Mouse (Mus musculus) stomach, postnatal 0 days (tissue): Measurements from ENCODE around the gene Elp5. TPM values are rescaled to one million over a fixed set of nuclear protein-coding genes. Genes with fewer than 3 reads are reported as not detected.
A peak's percentile ranks its signal among the peaks of the same experiment; 100 is the strongest.

Experiments used
- ATAC-seq: fragments of 200-750 bp; cut with Nextera tagmentation; 2 replicates; pipeline ENCODE4 v1.8.0; 2017; ENCODE audit not compliant: low FRiP score, low TSS enrichment
- DNase-seq: peaks from one replicate; pipeline ENCODE4 v3.0.0-alpha.2; 2016; ENCODE audit warnings: low spot score
- H3K27ac ChIP-seq: fragments of 300-500 bp; sonication (generic); replicated peaks from 2 replicates; pipeline ENCODE4 v1.5.1; 2014; ENCODE audit warnings: mild to moderate bottlenecking, control low read depth
- H3K27me3 ChIP-seq: fragments of 300-500 bp; sonication (generic); 2 replicates; pipeline ENCODE4 v1.6.1; 2014; ENCODE audit warnings: low read length; ENCODE audit not compliant: control insufficient read depth, insufficient read depth
- H3K36me3 ChIP-seq: fragments of 300-500 bp; sonication (generic); 2 replicates; pipeline ENCODE4 v1.6.1; 2014; ENCODE audit warnings: low read length, mixed read lengths; ENCODE audit not compliant: control insufficient read depth, insufficient read depth
- H3K4me1 ChIP-seq: fragments of 300-500 bp; sonication (generic); replicated peaks from 2 replicates; pipeline ENCODE4 v1.6.1; 2014; ENCODE audit warnings: antibody characterized with exemption; ENCODE audit not compliant: control insufficient read depth, insufficient read depth
- H3K4me2 ChIP-seq: fragments of 300-500 bp; sonication (generic); replicated peaks from 2 replicates; pipeline ENCODE4 v1.6.1; 2014; ENCODE audit warnings: low read depth, mild to moderate bottlenecking, control low read depth, moderate library complexity
- H3K4me3 ChIP-seq: fragments of 300-500 bp; sonication (generic); 2 replicates; pipeline ENCODE4 v1.5.1; 2014; ENCODE audit warnings: low read depth, low read length, control low read depth
- H3K9ac ChIP-seq: fragments of 300-500 bp; sonication (generic); 2 replicates; pipeline ENCODE4 v1.6.1; 2014; ENCODE audit warnings: mild to moderate bottlenecking, low read length, control low read depth, mixed read lengths
- H3K9me3 ChIP-seq: fragments of 300-500 bp; sonication (generic); 2 replicates; pipeline ENCODE4 v1.6.1; 2016; ENCODE audit warnings: low read length; ENCODE audit not compliant: control insufficient read depth
- CTCF ChIP-seq: IDR thresholded peaks from 2 replicates; pipeline ENCODE4 v1.5.1; 2016; ENCODE audit warnings: antibody characterized with exemption, low read depth, mild to moderate bottlenecking, moderate library complexity
- EP300 ChIP-seq: optimal IDR thresholded peaks from 2 replicates; pipeline ENCODE3; 2016; ENCODE audit warnings: antibody characterized with exemption
- WGBS: fragments of 180-500 bp; shearing (Covaris S2); extraction: QIAGEN DNeasy Blood & Tissue Kit; methylation state at CpG from one replicate; pipeline ENCODE4 v1.1.7; 2014; 5-methylcytosine and 5-hydroxymethylcytosine counted together
- polyA plus RNA-seq: library from polyadenylated mRNA; unstranded; fragments of >200 nt; fragmentation: Nextera tagmentation; extraction: Ambion mirVana; gene quantifications from 2 replicates; pipeline ENCODE4 v1.2.1, GENCODE M21; 2015

Gene Elp5
- polyA plus RNA-seq, 1 experiment from 2014 or later: 73.4 TPM

DNA sequence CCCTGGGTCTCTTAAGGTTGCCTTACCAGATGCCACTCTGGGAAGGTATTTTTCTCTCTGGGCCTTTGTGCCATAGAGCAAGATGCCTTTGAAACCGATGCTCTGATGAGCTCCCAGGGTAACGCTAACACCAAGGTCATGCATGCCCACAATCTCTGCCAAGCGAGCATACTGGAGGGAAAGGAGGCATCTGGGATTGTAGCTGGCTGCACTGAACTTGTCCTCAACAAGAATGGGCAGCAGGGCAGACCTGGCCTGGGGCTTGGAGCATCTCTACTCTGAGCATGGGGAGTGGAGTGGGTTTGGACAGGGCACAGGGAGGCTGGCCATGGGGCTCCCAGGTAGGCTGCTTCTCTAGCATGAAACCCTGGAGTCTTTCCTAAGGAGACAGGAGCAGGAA is 31.1 kb upstream of the Elp5 start:
- H3K27me3 ChIP-seq: no peaks in the 10 kb centered on the region

DNA sequence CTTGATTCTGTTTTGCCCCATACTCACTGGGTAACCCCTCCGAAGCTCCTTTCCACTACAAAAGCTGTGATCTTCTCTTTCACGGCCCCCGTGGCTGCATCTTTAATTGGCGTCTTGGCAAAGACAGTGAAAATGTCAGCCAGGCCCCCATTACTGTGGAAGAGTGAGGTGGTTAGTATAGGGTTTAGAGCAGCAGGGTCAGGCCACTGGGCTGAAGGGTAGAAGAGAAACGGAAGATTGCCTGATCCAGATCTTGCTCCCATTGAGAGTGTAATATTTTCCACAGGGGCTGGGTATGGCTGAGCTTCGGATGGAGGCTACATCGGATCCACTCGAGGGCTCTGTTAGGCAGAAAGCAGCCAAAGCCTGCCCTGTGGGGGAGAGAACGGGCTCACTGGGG is 30.6 kb upstream of the Elp5 start:
- no peak for ATAC-seq
- H3K4me2 ChIP-seq: no peak overlapping the region
- H3K4me3 ChIP-seq: no peak overlapping the region
- H3K9me3 ChIP-seq: no peaks in the 10 kb centered on the region
- H3K4me1 ChIP-seq: peaks cover 4% of the 10 kb centered on the region; the same call in 1 of the 2 replicates
- H3K27me3 ChIP-seq: no peaks in the 10 kb centered on the region
- no peak for DNase-seq
- H3K9ac ChIP-seq: no peak overlapping the region
- peaks cover 40% of the 10 kb centered on the region for H3K36me3 ChIP-seq
- H3K27ac ChIP-seq: no peak overlapping the region
- TF ChIP-seq EP300: no peak
- TF ChIP-seq CTCF: no peak
- 84% methylated on average over 9 of the region's 9 CpGs for WGBS

More for the DNA sequence above, 31.1 kb upstream of the Elp5 start:
- Histone ChIP-seq H3K27ac (no peak overlapping the region), H3K9me3 (no peaks in the 10 kb centered on the region), H3K4me3 (no peak overlapping the region), H3K4me1 (peaks cover 4% of the 10 kb centered on the region; the same call in 1 of the 2 replicates), H3K4me2 (no peak overlapping the region), H3K36me3 (peaks cover 39% of the 10 kb centered on the region), H3K9ac (no peak overlapping the region)
- WGBS: 86% methylated on average over 3 of the region's 3 CpGs
- ATAC-seq (no peak), DNase-seq (no peak)
- TF ChIP-seq EP300: no peak
- TF ChIP-seq CTCF: no peak

DNA sequence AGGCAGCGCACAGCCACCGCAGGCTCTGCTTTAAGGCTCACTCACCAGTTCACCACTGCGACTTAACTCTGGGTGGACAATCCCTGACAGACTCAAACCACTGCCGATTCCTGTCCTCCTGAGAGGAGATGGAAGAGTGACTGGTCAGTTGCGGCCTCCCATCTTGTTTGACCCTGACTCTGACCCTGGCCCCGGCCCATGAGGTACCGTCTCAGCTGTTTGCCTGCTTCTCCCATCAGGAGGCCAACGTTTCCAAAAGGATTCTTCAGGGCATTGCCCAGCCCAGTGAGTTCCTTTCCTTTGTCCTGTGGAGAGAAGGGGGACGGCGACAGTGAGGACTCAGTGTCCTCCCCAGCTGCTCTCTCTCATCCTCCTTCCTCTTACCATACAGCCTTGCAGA is 28.6 kb upstream of the Elp5 start:
- Histone ChIP-seq H3K27me3 (no peaks in the 10 kb centered on the region), H3K9ac (no peak overlapping the region), H3K4me1 (peaks cover 2% of the 10 kb centered on the region; the same call in 1 of the 2 replicates), H3K4me2 (no peak overlapping the region), H3K36me3 (peaks cover 52% of the 10 kb centered on the region), H3K27ac (no peak overlapping the region), H3K9me3 (no peaks in the 10 kb centered on the region), H3K4me3 (no peak overlapping the region)
- ATAC-seq (no peak), DNase-seq (no peak)
- 91% methylated on average over 10 of the region's 10 CpGs for WGBS
- TF ChIP-seq CTCF (no peak), EP300 (no peak)

DNA sequence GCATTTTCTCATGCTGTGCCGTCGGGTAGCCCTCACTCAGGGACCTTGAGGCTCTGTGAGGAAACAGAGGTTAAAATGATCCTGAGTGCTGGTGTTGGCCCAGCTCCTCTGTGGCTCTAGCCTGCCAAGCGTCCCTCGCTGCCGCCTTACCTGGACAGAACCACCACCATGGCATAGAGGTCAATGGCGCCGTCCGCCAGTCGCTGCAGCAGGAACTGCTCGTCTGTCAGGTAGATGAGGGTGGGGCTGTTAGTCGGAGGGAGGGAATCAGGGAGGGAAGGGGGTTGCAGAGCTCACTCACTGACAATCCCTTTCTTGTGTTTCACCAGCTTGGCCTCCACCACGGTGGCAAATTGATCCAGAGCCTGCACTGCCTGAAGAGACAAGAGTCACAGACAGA is 28.2 kb upstream of the Elp5 start:
- TF ChIP-seq CTCF: no peak
- no peak for TF ChIP-seq EP300
- DNase-seq (no peak), ATAC-seq (no peak)
- Histone ChIP-seq H3K4me1 (peaks cover 2% of the 10 kb centered on the region; the same call in 1 of the 2 replicates), H3K36me3 (peaks cover 52% of the 10 kb centered on the region), H3K27ac (no peak overlapping the region), H3K4me3 (no peak overlapping the region), H3K27me3 (no peaks in the 10 kb centered on the region), H3K9me3 (no peaks in the 10 kb centered on the region), H3K4me2 (no peak overlapping the region), H3K9ac (no peak overlapping the region)
- 81% methylated on average over 12 of the region's 12 CpGs for WGBS

DNA sequence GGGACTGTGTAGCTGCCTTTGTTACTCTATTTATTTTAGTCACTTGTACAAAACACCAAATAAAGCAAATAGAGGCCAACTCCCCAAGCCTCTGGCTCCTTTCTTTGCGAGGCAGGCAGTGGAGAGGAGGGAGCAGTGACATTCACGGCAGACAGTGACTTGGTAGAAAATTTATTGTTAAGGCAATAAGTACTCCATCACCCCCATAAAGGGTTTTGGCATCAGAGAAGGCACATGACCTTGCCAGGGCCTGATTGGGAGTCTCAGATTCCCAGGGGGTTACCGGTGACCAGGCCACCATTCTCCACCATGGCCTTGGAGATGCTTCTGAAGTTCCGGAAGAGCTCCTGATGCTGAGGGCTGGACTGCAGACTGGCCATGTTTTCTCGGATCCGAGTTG is 27.7 kb upstream of the Elp5 start:
- Histone ChIP-seq H3K27ac (no peak overlapping the region), H3K27me3 (no peaks in the 10 kb centered on the region), H3K9ac (no peak overlapping the region), H3K9me3 (no peaks in the 10 kb centered on the region), H3K4me2 (no peak overlapping the region), H3K4me3 (no peak overlapping the region), H3K4me1 (peaks cover 2% of the 10 kb centered on the region; the same call in 1 of the 2 replicates), H3K36me3 (peaks cover 52% of the 10 kb centered on the region)
- no peak for TF ChIP-seq EP300
- TF ChIP-seq CTCF: no peak
- no peak for ATAC-seq
- no peak for DNase-seq
- WGBS: 84% methylated on average over 6 of the region's 6 CpGs

DNA sequence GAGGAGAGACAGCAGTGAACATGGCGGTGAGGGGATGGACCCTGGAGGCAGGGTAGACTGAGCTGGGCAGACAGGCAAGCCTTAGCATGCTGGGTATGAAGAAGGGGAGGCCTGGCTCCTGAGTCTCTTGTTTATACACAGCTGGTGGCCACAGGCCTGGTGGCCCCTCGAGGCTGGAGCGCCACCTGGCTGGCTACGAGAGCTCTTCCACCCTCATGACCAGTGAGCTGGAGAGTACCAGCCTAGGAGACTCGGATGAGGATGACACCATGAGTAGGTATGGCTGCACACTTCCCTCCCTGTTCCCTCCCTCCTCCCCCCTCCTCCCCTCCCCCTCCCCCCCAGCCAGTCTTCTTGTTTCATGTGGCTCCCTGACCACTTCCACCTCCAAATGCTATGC is 23.2 kb upstream of the Elp5 start:
- H3K27ac ChIP-seq: no peak overlapping the region
- peaks cover 30% of the 10 kb centered on the region for H3K36me3 ChIP-seq
- no peaks in the 10 kb centered on the region for H3K9me3 ChIP-seq
- H3K27me3 ChIP-seq: no peaks in the 10 kb centered on the region
- ATAC-seq: no peak
- H3K9ac ChIP-seq: no peak overlapping the region
- H3K4me1 ChIP-seq: no peaks in the 10 kb centered on the region
- 60% methylated on average over 5 of the region's 5 CpGs for WGBS
- TF ChIP-seq EP300 (no peak), CTCF (peak; percentile 63)
- no peak for DNase-seq
- no peak overlapping the region for H3K4me3 ChIP-seq
- no peak overlapping the region for H3K4me2 ChIP-seq
